Comparison of ENCODE assay signal across 15 mouse cellular contexts in the genomic region with DNA sequence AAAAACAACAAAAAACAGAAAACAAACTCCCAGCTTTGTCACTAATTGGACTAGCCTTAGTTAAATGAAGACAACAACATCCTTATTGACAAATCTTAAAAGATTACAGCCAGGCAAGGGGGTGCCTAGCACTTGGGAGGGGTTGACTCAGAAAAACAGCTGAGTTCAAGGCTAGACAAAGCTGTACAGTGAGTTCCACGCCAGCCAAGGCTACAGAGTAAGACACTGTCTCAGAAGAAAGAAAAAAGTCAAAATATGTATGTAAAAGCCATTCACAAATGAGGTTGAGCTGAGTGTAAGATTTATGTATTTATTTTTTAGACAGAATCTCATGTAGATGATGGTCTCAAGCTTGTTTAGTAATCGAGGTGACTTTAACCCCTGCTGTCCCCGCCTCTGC.
"Had no signal": no experiment of that assay in that cellular context is flagged by ENCODE, and none has a peak within 500 bp of the region (broad histone marks: within the 10 kb centered on the region; RNA-seq: fewer than 3 reads in every experiment).

No protein-coding gene starts in this region.

- H3K4me2 ChIP-seq: kidney, embryonic 15.5 days; liver, embryonic 11.5 days; liver, embryonic 15.5 days; neural tube, embryonic 13.5 days; stomach, embryonic 15.5 days had no signal

- H3K27me3 ChIP-seq: kidney, embryonic 15.5 days; neural tube, embryonic 13.5 days; stomach, embryonic 15.5 days had no signal

- H3K9me3 ChIP-seq: kidney, embryonic 15.5 days; limb, embryonic 10.5 days; liver, embryonic 15.5 days; midbrain, embryonic 10.5 days; neural tube, embryonic 13.5 days; stomach, embryonic 15.5 days had no signal

- H3K4me3 ChIP-seq: kidney, embryonic 15.5 days; limb, embryonic 10.5 days; liver, embryonic 15.5 days; midbrain, embryonic 10.5 days; neural tube, embryonic 13.5 days; stomach, embryonic 15.5 days had no signal

- H3K36me3 ChIP-seq: kidney, embryonic 15.5 days; limb, embryonic 10.5 days; liver, embryonic 15.5 days; midbrain, embryonic 10.5 days; neural tube, embryonic 13.5 days; stomach, embryonic 15.5 days had no signal

- H3K4me1 ChIP-seq: liver, embryonic 15.5 days; neural tube, embryonic 13.5 days; stomach, embryonic 15.5 days had no signal

- ATAC-seq: lung, postnatal 0 days had no signal

- H3K9ac ChIP-seq: kidney, embryonic 15.5 days; liver, embryonic 15.5 days; stomach, embryonic 15.5 days had no signal

- H3K27ac ChIP-seq: kidney, embryonic 15.5 days; limb, embryonic 10.5 days; liver, embryonic 15.5 days; midbrain, embryonic 10.5 days; neural tube, embryonic 13.5 days; stomach, embryonic 15.5 days had no signal

- DNase-seq: kidney, adult 2 months; kidney, postnatal 25 days; lung, adult 2 months; lung, postnatal 36 days; midbrain, embryonic 14.5 days; thymus, adult 2 months; thymus, postnatal 25 days had no signal
